Mouse (Mus musculus) kidney, adult 8-10 months (tissue): ENCODE data around the gene Pbp2.

Source experiments
- DNase-seq, 2 experiments: peaks; one replicate each; pipeline ENCODE4 v3.0.0; 2022

Pbp2 gene

GRCm38 (mm10) chr6:135310305-135310704, at the start of gene Pbp2:
Gene Pbp2 (minus strand): TSS chr6:135310405.
- DNase-seq, result no peak

GRCm38 (mm10) chr6:135354953-135355352, 44.7 kb upstream of the Pbp2 start:
- no peak for DNase-seq

GRCm38 (mm10) chr6:135352537-135352936, 42.3 kb upstream of the Pbp2 start:
- DNase-seq, result no peak

GRCm38 (mm10) chr6:135351638-135352302, 41.6 kb upstream of the Pbp2 start:
- peak; percentile 77 to 93 for DNase-seq

- no peak for DNase-seq
Measured at GRCm38 (mm10) chr6:135341076-135341378, 30.8 kb upstream of the Pbp2 start.

- peak in 1 of 2 experiments; percentile 17 for DNase-seq
Measured at GRCm38 (mm10) chr6:135340355-135341075, 30.3 kb upstream of the Pbp2 start.

GRCm38 (mm10) chr6:135336376-135336775, 26.2 kb upstream of the Pbp2 start:
- DNase-seq, result no peak

- DNase-seq, result no peak
Measured at GRCm38 (mm10) chr6:135333994-135334651, 23.9 kb upstream of the Pbp2 start.

GRCm38 (mm10) chr6:135332737-135333281, 22.6 kb upstream of the Pbp2 start:
- DNase-seq, result peak; percentile 30 to 55

GRCm38 (mm10) chr6:135331916-135332315, 21.7 kb upstream of the Pbp2 start:
- no peak for DNase-seq

GRCm38 (mm10) chr6:135326847-135327246, 16.6 kb upstream of the Pbp2 start:
- no peak for DNase-seq

- DNase-seq, result no peak
Measured at GRCm38 (mm10) chr6:135324686-135325300, 14.6 kb upstream of the Pbp2 start.

- no peak for DNase-seq
Measured at GRCm38 (mm10) chr6:135324111-135324510, 13.9 kb upstream of the Pbp2 start.

GRCm38 (mm10) chr6:135323311-135323982, 13.2 kb upstream of the Pbp2 start:
- DNase-seq, result peak; percentile 34 to 52

GRCm38 (mm10) chr6:135322749-135323148, 12.5 kb upstream of the Pbp2 start:
- no peak for DNase-seq

GRCm38 (mm10) chr6:135319431-135319933, 9.3 kb upstream of the Pbp2 start:
- DNase-seq, result no peak

GRCm38 (mm10) chr6:135316141-135316540, 5.9 kb upstream of the Pbp2 start:
- no peak for DNase-seq

- DNase-seq, result no peak
Measured at GRCm38 (mm10) chr6:135313981-135314380, 3.8 kb upstream of the Pbp2 start.

GRCm38 (mm10) chr6:135312038-135312437, 1.8 kb upstream of the Pbp2 start:
- no peak for DNase-seq

- peak in 1 of 2 experiments; percentile 19 for DNase-seq
Measured at GRCm38 (mm10) chr6:135304576-135305260, 5.5 kb downstream of the Pbp2 start.

GRCm38 (mm10) chr6:135302421-135303125, 7.6 kb downstream of the Pbp2 start:
- no peak for DNase-seq
